ENCODE assay signal across 8 mouse cellular contexts in the genomic region with DNA sequence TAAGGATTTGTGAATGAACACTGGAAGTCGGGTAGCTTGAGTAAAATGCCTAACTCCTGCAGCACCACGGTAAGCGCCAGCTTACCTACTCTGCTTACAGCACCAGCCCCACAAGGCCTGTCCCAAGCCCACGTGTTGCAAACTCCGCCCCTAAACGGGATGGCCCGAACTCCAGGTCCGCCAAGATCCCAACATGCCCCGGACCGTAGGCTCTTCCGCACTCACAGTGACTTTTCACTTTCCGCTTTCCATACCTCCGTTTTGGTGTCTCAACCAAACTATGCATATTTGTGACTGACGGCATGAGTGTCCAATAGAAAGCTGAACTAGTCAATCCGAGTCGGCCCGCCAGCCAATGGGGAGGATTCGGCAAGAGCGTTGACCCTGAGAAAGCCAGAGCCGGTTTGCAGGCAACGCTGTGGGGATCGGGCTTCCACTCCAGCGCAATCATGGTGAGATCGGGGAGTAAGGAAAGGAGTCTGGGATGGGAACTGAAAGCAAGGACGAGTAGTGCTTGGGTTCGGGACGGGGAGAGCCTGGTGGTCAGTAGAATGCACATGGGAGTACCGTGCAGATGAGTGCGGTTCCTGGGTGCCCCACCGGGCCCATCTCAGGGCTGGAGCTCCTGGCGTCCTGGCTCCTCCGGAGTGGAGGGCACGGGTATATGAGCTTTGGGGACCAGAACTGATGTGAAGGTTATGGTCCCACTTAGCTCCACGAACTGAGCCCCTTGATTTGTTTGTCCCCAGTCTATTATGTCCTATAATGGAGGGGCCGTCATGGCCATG. TPM values are rescaled to one million over a fixed set of nuclear protein-coding genes. Genes with fewer than 3 reads are reported as not detected.
DNase-seq lines count a peak whose midpoint lies in the region; ATAC-seq and TF ChIP-seq lines count a peak whose summit lies in the region.

A gene (plus strand): TSS at position 361 of the 788 bp plus-strand sequence.

- ATAC-seq in forebrain, embryonic 12.5 days (ENCODE audit: low FRiP score): peak; percentile 83
- peak; percentile 87 for ATAC-seq in heart, postnatal 0 days (ENCODE audit: insufficient read depth, low read depth)
- peak; percentile 90 for ATAC-seq in liver, embryonic 16.5 days (ENCODE audit: low read depth)
- peak; percentile 89 for ATAC-seq in neural tube, embryonic 13.5 days (ENCODE audit: low read depth)

- WGBS in forebrain, embryonic 12.5 days: under 1% methylated on average over 35 of the region's 35 CpGs
- WGBS in heart, postnatal 0 days: under 1% methylated on average over 35 of the region's 35 CpGs
- 0% methylated on average over 35 of the region's 35 CpGs for WGBS in liver, embryonic 16.5 days (ENCODE audit: insufficient replicate concordance)
- WGBS in neural tube, embryonic 13.5 days: under 1% methylated on average over 35 of the region's 35 CpGs

- H3K9ac ChIP-seq in forebrain, embryonic 12.5 days: peak within 1 kb of the TSS; percentile 87
- peak within 1 kb of the TSS; percentile 73 for H3K9ac ChIP-seq in heart, postnatal 0 days (replicated peaks; ENCODE audit: low read depth, low read length)
- H3K9ac ChIP-seq in liver, embryonic 16.5 days (ENCODE audit: low read depth, low read length): peak within 1 kb of the TSS; percentile 79
- peak within 1 kb of the TSS; percentile 91 for H3K9ac ChIP-seq in neural tube, embryonic 13.5 days

- peaks cover 47% of the 10 kb centered on the region for H3K36me3 ChIP-seq in E14TG2a.4 (ENCODE audit: insufficient read depth, low read length)
- peaks cover 29% of the 10 kb centered on the region for H3K36me3 ChIP-seq in forebrain, embryonic 12.5 days (replicated peaks)
- H3K36me3 ChIP-seq in heart, postnatal 0 days (replicated peaks; ENCODE audit: control insufficient read depth, insufficient read depth, low read length): peaks cover 25% of the 10 kb centered on the region
- peaks cover 14% of the 10 kb centered on the region for H3K36me3 ChIP-seq in liver, embryonic 16.5 days (ENCODE audit: control insufficient read depth, insufficient read depth)
- H3K36me3 ChIP-seq in neural tube, embryonic 13.5 days: peaks cover 29% of the 10 kb centered on the region
- no peaks in the 10 kb centered on the region; the same call in 1 of the 2 replicates for H3K36me3 ChIP-seq in testis, adult 2 months (ENCODE audit: control insufficient read depth, insufficient read depth, low read length)

- peak; percentile 84; the same call in 1 of the 2 replicates for TF ChIP-seq EP300 in heart, postnatal 0 days (IDR thresholded peaks at IDR 0.05; ENCODE audit: low read depth)

- peak within 1 kb of the TSS; percentile 84 for H3K4me2 ChIP-seq in forebrain, embryonic 12.5 days
- H3K4me2 ChIP-seq in heart, postnatal 0 days (ENCODE audit: low read depth, low read length): peak within 1 kb of the TSS; percentile 89
- H3K4me2 ChIP-seq in liver, embryonic 16.5 days (ENCODE audit: low read depth, low read length): peak within 1 kb of the TSS; percentile 70
- H3K4me2 ChIP-seq in neural tube, embryonic 13.5 days: peak within 1 kb of the TSS; percentile 91

- TF ChIP-seq POLR2A in testis, adult 2 months (IDR thresholded peaks at IDR 0.05; ENCODE audit: control insufficient read depth, low read depth, low read length): peak; percentile 85

- no peaks in the 10 kb centered on the region for H3K9me3 ChIP-seq in E14TG2a.4 (ENCODE audit: low read length)
- H3K9me3 ChIP-seq in forebrain, embryonic 12.5 days: no peaks in the 10 kb centered on the region
- H3K9me3 ChIP-seq in heart, postnatal 0 days (replicated peaks; ENCODE audit: control insufficient read depth, low read length): no peaks in the 10 kb centered on the region
- no peaks in the 10 kb centered on the region for H3K9me3 ChIP-seq in liver, embryonic 16.5 days (replicated peaks; ENCODE audit: control insufficient read depth, low read length)
- no peaks in the 10 kb centered on the region for H3K9me3 ChIP-seq in neural tube, embryonic 13.5 days

- H3K4me1 ChIP-seq in E14TG2a.4 (replicated peaks; ENCODE audit: low read depth, low read length): peaks cover 57% of the 10 kb centered on the region
- peaks cover 30% of the 10 kb centered on the region for H3K4me1 ChIP-seq in forebrain, embryonic 12.5 days
- H3K4me1 ChIP-seq in heart, postnatal 0 days (ENCODE audit: control insufficient read depth, insufficient read depth): peaks cover 14% of the 10 kb centered on the region; the same call in 1 of the 2 replicates
- H3K4me1 ChIP-seq in liver, embryonic 16.5 days (ENCODE audit: control insufficient read depth, low read depth, low read length): peaks cover 17% of the 10 kb centered on the region
- peaks cover 33% of the 10 kb centered on the region for H3K4me1 ChIP-seq in neural tube, embryonic 13.5 days (replicated peaks)
- H3K4me1 ChIP-seq in testis, adult 2 months (ENCODE audit: control insufficient read depth, insufficient read depth, low read length): peaks cover 29% of the 10 kb centered on the region

- TF ChIP-seq CTCF in E14TG2a.4 (conservative IDR thresholded peaks at IDR 0.05; ENCODE audit: low read length): no peak
- TF ChIP-seq CTCF in heart, postnatal 0 days (IDR thresholded peaks at IDR 0.05; ENCODE audit: low read depth): no peak; the same call in 1 of the 2 replicates
- no peak for TF ChIP-seq CTCF in testis, adult 2 months (IDR thresholded peaks at IDR 0.05; ENCODE audit: control insufficient read depth, insufficient read depth, insufficient replicate concordance, low read depth, low read length)

- H3K27ac ChIP-seq in forebrain, embryonic 12.5 days: peak within 1 kb of the TSS; percentile 84
- peak within 1 kb of the TSS; percentile 78 for H3K27ac ChIP-seq in heart, postnatal 0 days (ENCODE audit: low read depth)
- peak within 1 kb of the TSS; percentile 67 for H3K27ac ChIP-seq in liver, embryonic 16.5 days (ENCODE audit: low read length)
- H3K27ac ChIP-seq in neural tube, embryonic 13.5 days (replicated peaks): peak within 1 kb of the TSS; percentile 99
- peak within 1 kb of the TSS; percentile 86 for H3K27ac ChIP-seq in testis, adult 2 months (ENCODE audit: control insufficient read depth, insufficient read depth, low read depth, low read length)

- peak; percentile 100 for DNase-seq in c-Kit-positive CD71-positive TER-119-positive erythroid progenitor cells, embryonic 14.5 days (ENCODE audit: low spot score)
- peak; percentile 100 for DNase-seq in heart, postnatal 0 days (ENCODE audit: low spot score)
- peak; percentile 99 for DNase-seq in kidney, postnatal 4 days

- peak within 1 kb of the TSS; percentile 97 for H3K4me3 ChIP-seq in E14TG2a.4 (replicated peaks; ENCODE audit: low read length)
- peak within 1 kb of the TSS; percentile 83 for H3K4me3 ChIP-seq in forebrain, embryonic 12.5 days (replicated peaks)
- peak within 1 kb of the TSS; percentile 70 for H3K4me3 ChIP-seq in heart, postnatal 0 days (ENCODE audit: low read depth, low read length)
- H3K4me3 ChIP-seq in liver, embryonic 16.5 days (ENCODE audit: low read depth, low read length): peak within 1 kb of the TSS; percentile 87
- H3K4me3 ChIP-seq in neural tube, embryonic 13.5 days: peak within 1 kb of the TSS; percentile 82
- peak within 1 kb of the TSS; percentile 98 for H3K4me3 ChIP-seq in testis, adult 2 months (ENCODE audit: control insufficient read depth, low read depth, low read length)

- H3K27me3 ChIP-seq in E14TG2a.4 (ENCODE audit: insufficient read depth, low read length): peaks cover 14% of the 10 kb centered on the region
- no peaks in the 10 kb centered on the region for H3K27me3 ChIP-seq in forebrain, embryonic 12.5 days
- no peaks in the 10 kb centered on the region for H3K27me3 ChIP-seq in heart, postnatal 0 days (ENCODE audit: control insufficient read depth, insufficient read depth, low read length)
- H3K27me3 ChIP-seq in liver, embryonic 16.5 days (ENCODE audit: control insufficient read depth, insufficient read depth, low read depth, low read length): peaks cover 40% of the 10 kb centered on the region
- no peaks in the 10 kb centered on the region for H3K27me3 ChIP-seq in neural tube, embryonic 13.5 days
- no peaks in the 10 kb centered on the region for H3K27me3 ChIP-seq in testis, adult 2 months (ENCODE audit: control insufficient read depth, insufficient read depth, low read length)

RNA-seq across cellular contexts. Expression of the gene that starts here (rescaled TPM):
- polyA plus RNA-seq in forebrain, embryonic 12.5 days (2016; fragmentation: Nextera tagmentation; extraction: Ambion mirVana): 457 TPM in 2 replicates
- total RNA-seq in heart, postnatal 0 days (2014; rRNA removed; ENCODE audit: low replicate concordance): 486 and 592 TPM in 2 replicates
- polyA plus RNA-seq in heart, postnatal 0 days (2015; fragmentation: Nextera tagmentation; extraction: Ambion mirVana): 495 and 503 TPM in 2 replicates
- 200 and 219 TPM in 2 replicates for polyA plus RNA-seq in liver, embryonic 16.5 days (2015; fragmentation: Nextera tagmentation; extraction: Ambion mirVana)
- 444 and 473 TPM in 2 replicates for polyA plus RNA-seq in neural tube, embryonic 13.5 days (2015; fragmentation: Nextera tagmentation; extraction: Ambion mirVana)
- 102 and 104 TPM in 2 replicates for polyA plus RNA-seq in testis, adult 2 months (2012; rRNA removed)

Comparison
In these comparisons a context has a peak if more than half of its experiments do, and no peak if none do; other contexts are left out.
1. Peak in every context shown above with its lines: DNase-seq, ATAC-seq, H3K4me3 ChIP-seq and H3K27ac ChIP-seq.